Mouse (Mus musculus): ENCODE data around the gene Nisch. TPM values are rescaled to one million over a fixed set of nuclear protein-coding genes. Genes with fewer than 3 reads are reported as not detected.

The Nisch gene
- total and polyA plus RNA-seq, 2 experiments from 2014 or later: 243 to 419 TPM

DNA sequence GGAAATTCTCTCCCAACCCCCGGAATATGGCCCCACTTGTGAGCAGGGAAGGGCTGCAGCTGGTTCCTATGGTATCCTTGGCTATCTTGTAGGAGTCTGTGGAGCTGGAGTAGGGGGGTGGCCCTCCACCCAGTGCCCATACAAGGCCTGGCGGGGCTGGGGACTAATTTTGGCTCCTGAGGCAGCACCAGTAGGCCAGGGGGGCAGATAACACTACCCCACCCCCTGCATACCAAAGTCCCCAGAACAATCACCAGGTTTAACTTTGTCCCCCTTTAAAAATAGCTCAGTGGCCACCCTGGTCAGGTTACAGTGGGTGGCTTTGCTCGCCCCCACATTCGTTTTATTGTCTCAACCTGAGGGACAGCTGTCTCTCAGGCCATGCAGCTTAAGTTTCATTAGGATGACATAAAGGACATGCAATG, 7.6 kb downstream of the Nisch start:
- H3K9me3 ChIP-seq (ENCODE audit: low read length): no peaks in the 10 kb centered on the region
- TF ChIP-seq CTCF (IDR thresholded peaks at IDR 0.05; ENCODE audit: low read depth): no peak
- no peak overlapping the region for H3K4me2 ChIP-seq (ENCODE audit: low read depth, low read length)
- no peak overlapping the region for H3K27ac ChIP-seq
- no peaks in the 10 kb centered on the region for H3K27me3 ChIP-seq (ENCODE audit: insufficient read depth, low read length)
- no peak overlapping the region for H3K9ac ChIP-seq (replicated peaks; ENCODE audit: low read length)
- no peaks in the 10 kb centered on the region for H3K36me3 ChIP-seq (ENCODE audit: insufficient read depth, low read length)
- DNase-seq (ENCODE audit: low spot score) (no peak), ATAC-seq (no peak)
- WGBS: 82% methylated on average over 4 of the region's 4 CpGs
- peaks cover 12% of the 10 kb centered on the region; the same call in 1 of the 2 replicates for H3K4me1 ChIP-seq (ENCODE audit: insufficient read depth, low read length)
- no peak overlapping the region for H3K4me3 ChIP-seq (ENCODE audit: low read length)

DNA sequence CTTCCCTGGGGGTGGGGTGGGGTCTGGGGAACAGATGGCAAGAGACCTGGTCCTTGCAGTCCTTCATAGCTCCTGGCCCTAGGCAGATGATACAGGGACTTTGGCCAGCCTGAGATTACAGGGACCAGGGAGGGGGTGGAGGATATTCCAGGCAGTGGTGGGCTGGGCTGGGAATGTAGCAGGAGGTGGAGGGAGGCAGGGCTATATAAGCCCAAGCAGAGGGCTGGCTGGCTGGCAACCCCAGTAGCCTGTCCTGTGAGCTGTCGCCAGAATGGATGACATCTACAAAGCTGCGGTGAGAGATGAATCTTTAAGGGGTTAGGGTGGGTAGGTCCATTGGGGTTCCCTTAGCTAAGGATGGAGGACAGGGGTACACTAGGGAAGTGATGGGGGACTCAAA, 8.7 kb downstream of the Nisch start, which contains the start of gene Tnnc1:
Tnnc1 (plus strand) TSS at position 229 of the 400 bp plus-strand sequence.
- ATAC-seq: no peak
- peak within 1 kb of the TSS; percentile 70; the same call in 1 of the 2 replicates for H3K9ac ChIP-seq (replicated peaks; ENCODE audit: low read length)
- no peaks in the 10 kb centered on the region for H3K27me3 ChIP-seq (ENCODE audit: insufficient read depth, low read length)
- no peaks in the 10 kb centered on the region for H3K9me3 ChIP-seq (ENCODE audit: low read length)
- H3K36me3 ChIP-seq (ENCODE audit: insufficient read depth, low read length): peaks cover 8% of the 10 kb centered on the region; the same call in 1 of the 2 replicates
- H3K4me1 ChIP-seq (ENCODE audit: insufficient read depth, low read length): peaks cover 12% of the 10 kb centered on the region; the same call in 1 of the 2 replicates
- no peak for DNase-seq (ENCODE audit: low spot score)
- TF ChIP-seq CTCF (IDR thresholded peaks at IDR 0.05; ENCODE audit: low read depth): no peak
- H3K27ac ChIP-seq: peak within 1 kb of the TSS; percentile 85
- 66% methylated on average over 2 of the region's 2 CpGs for WGBS
- H3K4me2 ChIP-seq (ENCODE audit: low read depth, low read length): peak within 1 kb of the TSS; percentile 89
- peak within 1 kb of the TSS; percentile 54; the same call in 1 of the 2 replicates for H3K4me3 ChIP-seq (ENCODE audit: low read length)

DNA sequence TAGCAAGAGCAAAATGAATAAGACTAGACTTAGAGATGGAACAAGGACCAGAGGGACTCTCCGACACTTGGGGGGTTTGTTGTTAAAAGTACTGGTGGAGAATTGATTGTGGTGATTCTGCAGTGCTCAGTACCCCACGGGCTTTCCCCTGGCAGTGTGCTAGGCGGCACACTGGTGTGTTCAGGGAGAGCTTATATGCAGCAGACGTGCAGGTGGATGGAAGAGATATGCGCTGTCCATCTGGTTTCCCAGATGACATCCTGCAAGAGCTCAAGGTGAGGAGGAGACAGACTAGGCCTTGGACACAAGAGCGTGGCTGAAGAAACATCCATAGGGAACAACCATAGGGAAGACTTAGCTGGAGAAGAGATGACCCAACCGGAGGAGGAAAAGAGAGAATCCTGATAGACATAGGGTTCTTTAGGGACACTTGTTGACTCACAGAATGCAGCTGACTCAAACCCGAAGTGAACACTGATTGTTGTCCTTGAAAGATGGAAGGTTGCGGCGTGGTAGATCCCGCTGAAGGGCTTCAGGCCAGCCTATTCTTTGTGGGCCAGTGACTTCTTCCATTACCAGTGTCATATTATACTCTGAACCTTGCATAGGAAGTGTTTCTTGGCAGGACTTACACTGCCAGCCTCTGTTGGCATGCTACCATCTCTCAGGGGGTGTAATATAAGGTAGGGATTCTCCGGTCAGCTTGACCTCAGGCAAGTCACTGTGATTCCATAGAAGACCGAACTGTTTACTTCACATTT, 9.5 kb downstream of the Nisch start:
- ATAC-seq (peak; percentile 33), DNase-seq (ENCODE audit: low spot score) (no peak)
- Histone ChIP-seq H3K27ac (peak overlapping the region; percentile 85), H3K4me2 (ENCODE audit: low read depth, low read length) (peak overlapping the region; percentile 89), H3K9ac (replicated peaks; ENCODE audit: low read length) (peak overlapping the region; percentile 70), H3K4me3 (ENCODE audit: low read length) (peak overlapping the region; percentile 54), H3K9me3 (ENCODE audit: low read length) (no peaks in the 10 kb centered on the region), H3K27me3 (ENCODE audit: insufficient read depth, low read length) (no peaks in the 10 kb centered on the region), H3K4me1 (ENCODE audit: insufficient read depth, low read length) (peaks cover 12% of the 10 kb centered on the region; the same call in 1 of the 2 replicates), H3K36me3 (ENCODE audit: insufficient read depth, low read length) (peaks cover 15% of the 10 kb centered on the region; the same call in 1 of the 2 replicates)
- 76% methylated on average over 13 of the region's 13 CpGs for WGBS
- no peak for TF ChIP-seq CTCF (IDR thresholded peaks at IDR 0.05; ENCODE audit: low read depth)

DNA sequence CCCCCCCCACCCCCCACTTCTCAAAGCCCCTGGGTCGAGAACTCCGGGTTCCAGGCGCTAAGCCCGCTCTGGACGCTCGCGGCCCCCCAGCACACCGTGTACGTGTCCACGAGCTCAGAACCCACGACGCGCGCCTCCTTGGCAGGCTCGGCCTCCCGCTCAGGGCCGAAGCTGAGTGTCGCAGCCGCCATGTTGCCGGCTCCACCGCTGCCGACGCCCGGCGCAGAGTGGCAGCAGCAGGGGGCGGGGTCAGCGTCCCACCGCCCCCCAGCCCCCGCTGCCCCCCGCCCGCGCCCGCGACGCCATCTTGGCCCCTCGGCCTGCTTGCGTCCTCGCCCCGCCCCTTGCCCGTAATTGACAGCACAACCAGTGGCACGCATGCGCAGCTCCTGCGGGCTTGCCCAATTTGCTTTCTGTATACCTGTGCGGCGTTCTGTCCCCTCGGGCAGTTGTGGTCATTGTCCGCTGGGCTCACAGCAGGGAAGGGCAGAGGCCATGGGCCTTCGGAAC, 10.2 kb downstream of the Nisch start:
- WGBS: 2% methylated on average over 46 of the region's 48 CpGs
- H3K36me3 ChIP-seq (ENCODE audit: insufficient read depth, low read length): peaks cover 22% of the 10 kb centered on the region
- H3K27me3 ChIP-seq (ENCODE audit: insufficient read depth, low read length): no peaks in the 10 kb centered on the region
- peaks cover 12% of the 10 kb centered on the region; the same call in 1 of the 2 replicates for H3K4me1 ChIP-seq (ENCODE audit: insufficient read depth, low read length)
- H3K4me2 ChIP-seq (ENCODE audit: low read depth, low read length): peak overlapping the region; percentile 89
- H3K4me3 ChIP-seq (ENCODE audit: low read length): peak overlapping the region; percentile 54
- no peak for TF ChIP-seq CTCF (IDR thresholded peaks at IDR 0.05; ENCODE audit: low read depth)
- ATAC-seq: peak; percentile 75
- H3K9me3 ChIP-seq (ENCODE audit: low read length): no peaks in the 10 kb centered on the region
- H3K9ac ChIP-seq (replicated peaks; ENCODE audit: low read length): peak overlapping the region; percentile 70
- peak overlapping the region; percentile 85 for H3K27ac ChIP-seq
- DNase-seq (ENCODE audit: low spot score): peak; percentile 97

DNA sequence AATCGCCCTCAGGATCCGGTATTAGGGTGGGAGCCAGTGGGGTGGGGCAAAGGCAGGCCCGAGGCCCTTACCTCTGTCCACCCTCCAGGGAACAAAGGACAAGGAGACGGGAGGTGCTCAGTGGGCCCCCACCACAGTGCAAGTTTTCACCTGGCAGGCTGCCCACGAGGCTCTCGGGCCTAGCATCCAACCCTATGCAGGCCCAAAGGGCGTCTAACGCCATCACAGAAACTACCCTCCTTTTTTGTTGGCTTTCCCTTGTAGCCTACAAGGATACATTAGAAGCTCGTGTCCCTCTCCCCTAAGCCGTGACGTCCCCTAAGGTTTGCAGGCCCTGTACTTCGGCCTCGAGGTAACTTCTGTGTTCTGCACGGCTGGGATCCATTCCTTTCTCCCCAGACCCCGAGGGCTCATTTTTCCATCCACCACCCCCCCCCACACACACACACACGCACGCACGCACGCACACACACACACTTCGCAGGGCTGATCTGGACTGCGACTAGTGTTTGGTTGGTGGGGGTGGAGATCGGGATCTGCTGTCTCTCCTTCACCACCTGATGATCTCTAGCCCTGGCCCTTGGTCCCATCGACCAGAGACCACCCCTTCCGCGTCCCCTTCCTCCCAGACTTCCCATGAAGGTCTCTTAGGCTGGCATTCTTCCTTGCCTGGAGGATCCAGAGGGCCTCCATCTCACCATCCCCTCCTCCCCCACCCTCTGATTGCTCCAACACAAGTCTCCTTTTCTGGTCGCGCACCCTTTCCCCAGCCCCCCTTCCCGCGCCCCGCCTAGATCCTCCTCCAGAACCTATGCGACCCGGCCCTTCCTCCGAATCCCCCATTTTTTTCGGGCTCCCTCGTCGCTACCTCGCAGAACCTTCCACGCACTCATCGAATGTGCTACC, 10.9 kb downstream of the Nisch start:
- H3K4me3 ChIP-seq (ENCODE audit: low read length): peak overlapping the region; percentile 54
- peak; percentile 68 for ATAC-seq
- TF ChIP-seq CTCF (IDR thresholded peaks at IDR 0.05; ENCODE audit: low read depth): no peak
- peak overlapping the region; percentile 70 for H3K9ac ChIP-seq (replicated peaks; ENCODE audit: low read length)
- peaks cover 25% of the 10 kb centered on the region for H3K36me3 ChIP-seq (ENCODE audit: insufficient read depth, low read length)
- peak overlapping the region; percentile 89 for H3K4me2 ChIP-seq (ENCODE audit: low read depth, low read length)
- peak; percentile 59 for DNase-seq (ENCODE audit: low spot score)
- H3K27me3 ChIP-seq (ENCODE audit: insufficient read depth, low read length): no peaks in the 10 kb centered on the region
- peaks cover 12% of the 10 kb centered on the region; the same call in 1 of the 2 replicates for H3K4me1 ChIP-seq (ENCODE audit: insufficient read depth, low read length)
- no peaks in the 10 kb centered on the region for H3K9me3 ChIP-seq (ENCODE audit: low read length)
- under 1% methylated on average over 37 of the region's 39 CpGs for WGBS
- peak overlapping the region; percentile 85 for H3K27ac ChIP-seq

DNA sequence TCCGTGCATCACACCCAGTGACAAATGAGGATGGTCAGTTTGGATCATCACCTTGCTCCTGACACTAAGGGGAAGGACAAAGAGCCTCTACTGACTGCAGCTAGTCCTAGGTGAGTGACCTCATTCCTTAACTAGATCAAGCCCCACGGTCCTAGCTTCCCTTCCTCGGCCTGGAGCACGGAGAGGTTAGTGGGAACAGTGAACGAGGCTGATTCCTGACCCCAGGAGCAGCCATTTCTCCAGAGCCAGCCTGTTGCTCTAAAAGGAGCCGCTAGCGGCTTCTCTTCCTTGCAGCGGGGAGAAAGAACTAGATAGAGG, 11.5 kb downstream of the Nisch start:
- Histone ChIP-seq H3K27me3 (ENCODE audit: insufficient read depth, low read length) (no peaks in the 10 kb centered on the region), H3K4me3 (ENCODE audit: low read length) (peak overlapping the region; percentile 54), H3K27ac (peak overlapping the region; percentile 85), H3K9me3 (ENCODE audit: low read length) (no peaks in the 10 kb centered on the region), H3K4me2 (ENCODE audit: low read depth, low read length) (peak overlapping the region; percentile 89), H3K9ac (replicated peaks; ENCODE audit: low read length) (peak overlapping the region; percentile 70), H3K36me3 (ENCODE audit: insufficient read depth, low read length) (peaks cover 30% of the 10 kb centered on the region), H3K4me1 (ENCODE audit: insufficient read depth, low read length) (peaks cover 12% of the 10 kb centered on the region; the same call in 1 of the 2 replicates)
- 16% methylated on average over 8 of the region's 8 CpGs for WGBS
- peak; percentile 46 for DNase-seq (ENCODE audit: low spot score)
- TF ChIP-seq CTCF (IDR thresholded peaks at IDR 0.05; ENCODE audit: low read depth): no peak
- peak; percentile 30 for ATAC-seq
